ENCODE assay signal across 14 mouse cellular contexts in genomic region chr17:75347414-75347813, GRCm38 (mm10).
DNase-seq lines count a peak whose midpoint lies in the region; ATAC-seq and TF ChIP-seq lines count a peak whose summit lies in the region.
"Had no signal": no experiment of that assay in that cellular context is flagged by ENCODE, and none has a peak within 500 bp of the region (broad histone marks: within the 10 kb centered on the region; RNA-seq: fewer than 3 reads in every experiment).

No protein-coding gene starts in this region.

- H3K36me3 ChIP-seq in liver, adult 2 months (ENCODE audit: control insufficient read depth, insufficient read depth, low read length): no peaks in the 10 kb centered on the region
- H3K36me3 ChIP-seq in liver, embryonic 11.5 days (ENCODE audit: control insufficient read depth, insufficient read depth, low read length): no peaks in the 10 kb centered on the region
- H3K36me3 ChIP-seq in stomach, postnatal 0 days (ENCODE audit: control insufficient read depth, insufficient read depth, low read length): no peaks in the 10 kb centered on the region
- H3K36me3 ChIP-seq: intestine, embryonic 15.5 days had no signal

- no peak for TF ChIP-seq EP300 in stomach, postnatal 0 days (optimal IDR thresholded peaks at IDR 0.05)

- H3K9ac ChIP-seq in liver, adult 2 months (ENCODE audit: low read depth, low read length): no peak overlapping the region
- no peak overlapping the region for H3K9ac ChIP-seq in liver, embryonic 11.5 days (ENCODE audit: low read depth, low read length)
- no peak overlapping the region for H3K9ac ChIP-seq in stomach, postnatal 0 days (ENCODE audit: low read length)
- H3K9ac ChIP-seq: embryonic facial prominence, embryonic 13.5 days; intestine, embryonic 15.5 days had no signal

- WGBS in liver, adult 2 months: 99% methylated on average over 4 of the region's 4 CpGs
- 94% methylated on average over 4 of the region's 4 CpGs for WGBS in liver, embryonic 11.5 days
- over 99% methylated on average over 4 of the region's 4 CpGs for WGBS in stomach, postnatal 0 days

- no peaks in the 10 kb centered on the region for H3K79me2 ChIP-seq in liver, adult 2 months (ENCODE audit: control insufficient read depth, insufficient read depth, low read length)

- H3K27ac ChIP-seq in gastrocnemius, adult 2 months: no peak overlapping the region
- H3K27ac ChIP-seq in liver, adult 2 months (replicated peaks; ENCODE audit: insufficient read depth, low read depth, low read length): no peak overlapping the region
- no peak overlapping the region for H3K27ac ChIP-seq in liver, embryonic 11.5 days (ENCODE audit: low read depth, low read length)
- no peak overlapping the region for H3K27ac ChIP-seq in stomach, postnatal 0 days (replicated peaks)
- H3K27ac ChIP-seq: embryonic facial prominence, embryonic 13.5 days; hindbrain, embryonic 10.5 days; intestine, embryonic 15.5 days had no signal

- no peak for DNase-seq in gastrocnemius, adult 2 months
- no peak for DNase-seq in gastrocnemius, postnatal 10 days
- no peak for DNase-seq in liver, adult 2 months (ENCODE audit: extremely low read depth, low read depth, low spot score)
- DNase-seq in liver, embryonic 11.5 days (ENCODE audit: low spot score): no peak
- peak; percentile 14 for DNase-seq in thymus, postnatal 4 days
- no peak for DNase-seq in thymus, postnatal 0 days (ENCODE audit: low spot score)
- DNase-seq in stomach, postnatal 0 days (ENCODE audit: low spot score): no peak
- no peak for DNase-seq in embryo, embryonic 10.5 days (ENCODE audit: low spot score)
- DNase-seq: cerebellum, adult 11 months; kidney, postnatal 36 days had no signal

- no peaks in the 10 kb centered on the region for H3K27me3 ChIP-seq in liver, adult 2 months (ENCODE audit: control insufficient read depth, insufficient read depth, low read length)
- no peaks in the 10 kb centered on the region for H3K27me3 ChIP-seq in liver, embryonic 11.5 days (replicated peaks; ENCODE audit: control insufficient read depth, insufficient read depth, low read length)
- H3K27me3 ChIP-seq in stomach, postnatal 0 days (ENCODE audit: control insufficient read depth, insufficient read depth, low read length): no peaks in the 10 kb centered on the region
- H3K27me3 ChIP-seq: embryonic facial prominence, embryonic 13.5 days; intestine, embryonic 15.5 days had no signal

- TF ChIP-seq POLR2A in liver, adult 2 months (IDR thresholded peaks at IDR 0.05; ENCODE audit: extremely low read depth, insufficient read depth, low read length): no peak

- no peak overlapping the region for H3K4me2 ChIP-seq in liver, embryonic 11.5 days
- H3K4me2 ChIP-seq in stomach, postnatal 0 days (replicated peaks; ENCODE audit: low read depth): no peak overlapping the region
- H3K4me2 ChIP-seq: embryonic facial prominence, embryonic 13.5 days; intestine, embryonic 15.5 days had no signal

- no peaks in the 10 kb centered on the region for H3K9me3 ChIP-seq in liver, embryonic 11.5 days (ENCODE audit: control insufficient read depth, low read length)
- no peaks in the 10 kb centered on the region for H3K9me3 ChIP-seq in stomach, postnatal 0 days (ENCODE audit: control insufficient read depth, low read length)
- H3K9me3 ChIP-seq: intestine, embryonic 15.5 days had no signal

- TF ChIP-seq CTCF in gastrocnemius, adult 2 months (IDR thresholded peaks at IDR 0.05): peak; percentile 35
- TF ChIP-seq CTCF in liver, adult 2 months (IDR thresholded peaks at IDR 0.05; ENCODE audit: low read depth, low read length): peak; percentile 32; the same call in 1 of the 2 replicates
- TF ChIP-seq CTCF in stomach, postnatal 0 days (IDR thresholded peaks at IDR 0.05; ENCODE audit: low read depth): peak; percentile 44

- no peaks in the 10 kb centered on the region for H3K4me1 ChIP-seq in liver, adult 2 months (ENCODE audit: control insufficient read depth, insufficient read depth, low read length)
- no peaks in the 10 kb centered on the region for H3K4me1 ChIP-seq in liver, embryonic 11.5 days (replicated peaks; ENCODE audit: control insufficient read depth, insufficient read depth, low read length)
- H3K4me1 ChIP-seq in stomach, postnatal 0 days (replicated peaks; ENCODE audit: control insufficient read depth, insufficient read depth): no peaks in the 10 kb centered on the region
- H3K4me1 ChIP-seq: hindbrain, embryonic 10.5 days; intestine, embryonic 15.5 days had no signal

- H3K4me3 ChIP-seq in gastrocnemius, adult 2 months: no peak overlapping the region
- no peak overlapping the region for H3K4me3 ChIP-seq in liver, adult 2 months (ENCODE audit: insufficient read depth, low read depth, low read length)
- no peak overlapping the region for H3K4me3 ChIP-seq in liver, embryonic 11.5 days (ENCODE audit: low read depth, low read length)
- H3K4me3 ChIP-seq in stomach, postnatal 0 days (ENCODE audit: low read depth, low read length): no peak overlapping the region
- H3K4me3 ChIP-seq: embryonic facial prominence, embryonic 13.5 days; hindbrain, embryonic 10.5 days; intestine, embryonic 15.5 days; myocyte had no signal

- no peak for ATAC-seq in liver, embryonic 11.5 days (replicated peaks; ENCODE audit: low FRiP score)
- no peak for ATAC-seq in stomach, postnatal 0 days (ENCODE audit: low FRiP score, low TSS enrichment)
- ATAC-seq: intestine, embryonic 15.5 days had no signal

- intact Hi-C loops in gastrocnemius, adult 2 months (cut with DNase I): no loop called here
